Mouse (Mus musculus) ES-E14 (cell line): ENCODE measurements around the gene Mrpl48.

Source experiments
- CHD2 ChIP-seq: IDR thresholded peaks from 2 replicates; pipeline ENCODE4 v1.6.1; 2014; ENCODE audit warnings: mild to moderate bottlenecking, low read depth, low read length, inconsistent platforms
- HCFC1 ChIP-seq: IDR thresholded peaks from 2 replicates; pipeline ENCODE4 v1.6.1; 2012; ENCODE audit warnings: low read length, inconsistent platforms, borderline replicate concordance; ENCODE audit not compliant: insufficient read depth
- MAFK ChIP-seq: IDR thresholded peaks from 2 replicates; pipeline ENCODE4 v1.6.1; 2014; ENCODE audit warnings: mild to moderate bottlenecking, low read depth, low read length, inconsistent platforms; ENCODE audit not compliant: insufficient read depth

DNA sequence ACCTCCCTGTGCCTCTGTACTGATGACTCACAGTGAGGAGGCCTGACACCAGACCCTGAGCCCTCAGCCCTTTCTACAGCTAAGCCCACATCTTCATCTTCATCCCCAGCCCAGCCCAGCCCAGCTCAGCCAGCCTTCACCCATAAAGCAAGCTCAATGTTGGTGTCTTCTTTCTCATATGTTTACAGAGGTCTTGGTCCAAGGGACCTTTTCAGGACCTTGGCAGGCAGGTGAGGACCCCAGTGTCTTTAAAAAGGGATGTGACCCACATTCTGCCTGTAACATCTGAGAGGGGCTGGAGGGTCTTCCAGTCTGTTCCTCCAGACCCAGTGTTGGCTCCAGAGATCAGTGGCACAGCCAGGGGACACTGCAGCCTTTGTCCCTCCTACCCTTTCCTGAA is 108.6 kb downstream of the Mrpl48 start:
- TF ChIP-seq CHD2 (no peak), MAFK (no peak), HCFC1 (no peak)
